Mouse (Mus musculus): ENCODE data around the gene Dhx37. TPM values are rescaled to one million over a fixed set of nuclear protein-coding genes. Genes with fewer than 3 reads are reported as not detected.
A peak's percentile ranks its signal among the peaks of the same experiment; 100 is the strongest.
"Not testable (repeated sequence)": the region's sequence is repeated elsewhere in the genome, so short reads cannot be mapped to it uniquely, and the experiment has no call there.

Dhx37 gene
- total RNA-seq, 2 experiments from 2014 or later: 15.2 to 15.6 TPM

GRCm38 (mm10) chr5:125403481-125404465 is 30.1 kb downstream of the Dhx37 start:
- TF ChIP-seq CTCF (conservative IDR thresholded peaks at IDR 0.05): 0 out of 2 replicates have a peak, but pooled peaks have one; percentile 3
- Histone ChIP-seq H3K27ac (peak overlapping the region; percentile 94), H3K4me3 (peak overlapping the region; percentile 86)
- peak; percentile 77 to 86 for DNase-seq (ENCODE audit: low spot score in 2 of 2)

- no peak for TF ChIP-seq CTCF (conservative IDR thresholded peaks at IDR 0.05)
- DNase-seq (ENCODE audit: low spot score in 2 of 2): no peak
- no peak overlapping the region for H3K4me3 ChIP-seq
- no peak overlapping the region for H3K27ac ChIP-seq
These were observed 30.9 kb downstream of the Dhx37 start for GRCm38 (mm10) chr5:125402991-125403390.

GRCm38 (mm10) chr5:125402476-125402875 is 31.4 kb downstream of the Dhx37 start:
- Histone ChIP-seq H3K4me3 (no peak overlapping the region), H3K27ac (no peak overlapping the region)
- no peak for DNase-seq (ENCODE audit: low spot score in 2 of 2)
- TF ChIP-seq CTCF (conservative IDR thresholded peaks at IDR 0.05): no peak

GRCm38 (mm10) chr5:125400903-125401302 is 33.0 kb downstream of the Dhx37 start:
- no peak overlapping the region for H3K4me3 ChIP-seq
- no peak overlapping the region for H3K27ac ChIP-seq
- TF ChIP-seq CTCF (conservative IDR thresholded peaks at IDR 0.05): peak; percentile 29
- DNase-seq (ENCODE audit: low spot score in 2 of 2): no peak

- no peak overlapping the region for H3K4me3 ChIP-seq
- TF ChIP-seq CTCF (conservative IDR thresholded peaks at IDR 0.05): no peak
- H3K27ac ChIP-seq: peak overlapping the region; percentile 100
- no peak for DNase-seq (ENCODE audit: low spot score in 2 of 2)
These were observed 38.9 kb downstream of the Dhx37 start for GRCm38 (mm10) chr5:125395008-125395407.

- Histone ChIP-seq H3K27ac (peak overlapping the region; percentile 100), H3K4me3 (peak overlapping the region; percentile 51)
- peak; percentile 50 to 80 for DNase-seq (ENCODE audit: low spot score in 2 of 2)
- no peak for TF ChIP-seq CTCF (conservative IDR thresholded peaks at IDR 0.05)
These were observed 40.0 kb downstream of the Dhx37 start for GRCm38 (mm10) chr5:125393622-125394603.

- H3K27ac ChIP-seq: peak overlapping the region; percentile 100
- peak; percentile 93 to 96 for DNase-seq (ENCODE audit: low spot score in 2 of 2)
- peak overlapping the region; percentile 51 for H3K4me3 ChIP-seq
- TF ChIP-seq CTCF (conservative IDR thresholded peaks at IDR 0.05): no peak
These were observed 40.8 kb downstream of the Dhx37 start for GRCm38 (mm10) chr5:125392977-125393621.

GRCm38 (mm10) chr5:125392618-125392976 is 41.3 kb downstream of the Dhx37 start:
- no peak for TF ChIP-seq CTCF (conservative IDR thresholded peaks at IDR 0.05)
- no peak for DNase-seq (ENCODE audit: low spot score in 2 of 2)
- Histone ChIP-seq H3K4me3 (peak overlapping the region; percentile 38), H3K27ac (peak overlapping the region; percentile 100)

GRCm38 (mm10) chr5:125392176-125392575 is 41.7 kb downstream of the Dhx37 start:
- H3K4me3 ChIP-seq; DNase-seq (ENCODE audit: low spot score in 2 of 2): not testable (repeated sequence)
- H3K27ac ChIP-seq: peak overlapping the region; percentile 100

- DNase-seq (ENCODE audit: low spot score in 2 of 2): peak; percentile 64 to 81
- H3K4me3 ChIP-seq: no peak overlapping the region
- no peak for TF ChIP-seq CTCF (conservative IDR thresholded peaks at IDR 0.05)
- H3K27ac ChIP-seq: peak overlapping the region; percentile 100
These were observed 42.3 kb downstream of the Dhx37 start for GRCm38 (mm10) chr5:125391609-125392008.

GRCm38 (mm10) chr5:125390906-125391477 is 42.9 kb downstream of the Dhx37 start:
- no peak overlapping the region for H3K4me3 ChIP-seq
- TF ChIP-seq CTCF (conservative IDR thresholded peaks at IDR 0.05): no peak
- no peak for DNase-seq (ENCODE audit: low spot score in 2 of 2)
- peak overlapping the region; percentile 100 for H3K27ac ChIP-seq
